Mouse (Mus musculus): ENCODE data around the gene Nsun2. TPM values are rescaled to one million over a fixed set of nuclear protein-coding genes. Genes with fewer than 3 reads are reported as not detected.

Gene Nsun2
- polyA plus RNA-seq, 1 experiment from 2014 or later: 278 TPM

DNA sequence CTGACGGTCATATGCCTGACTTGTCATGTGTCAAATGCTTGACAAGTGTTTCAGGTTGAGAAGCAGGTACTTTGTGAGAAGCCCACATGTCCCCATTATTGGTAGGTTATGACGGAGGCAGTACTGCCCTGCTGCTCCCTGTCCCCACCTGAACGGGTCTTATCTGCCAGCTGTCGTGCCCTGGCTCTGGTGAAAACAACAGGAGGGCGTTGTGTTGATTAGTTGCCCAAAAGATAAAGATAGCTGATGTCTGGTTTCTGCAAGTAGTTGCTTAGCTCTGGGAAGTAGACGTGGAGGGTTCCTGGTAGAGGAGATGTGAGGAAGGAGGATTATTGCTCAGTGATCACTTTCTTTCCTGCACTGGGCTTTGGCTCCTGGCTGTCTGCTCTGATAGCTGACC is 83.2 kb downstream of the Nsun2 start:
- WGBS: 74% methylated on average over 6 of the region's 6 CpGs

GRCm38 (mm10) chr13:69623843-69624242 is 90.3 kb downstream of the Nsun2 start:
- WGBS: 86% methylated on average over 5 of the region's 5 CpGs
- H3K36me3 ChIP-seq (ENCODE audit: control insufficient read depth, insufficient read depth, low read length): peaks cover 59% of the 10 kb centered on the region
- no peaks in the 10 kb centered on the region for H3K4me1 ChIP-seq (replicated peaks; ENCODE audit: control insufficient read depth, insufficient read depth, low read length)
- H3K27ac ChIP-seq (ENCODE audit: low read depth, low read length): no peak overlapping the region
- no peak overlapping the region for H3K4me3 ChIP-seq (ENCODE audit: low read depth, low read length)
- H3K9ac ChIP-seq (ENCODE audit: low read depth, low read length): no peak overlapping the region
- no peaks in the 10 kb centered on the region for H3K27me3 ChIP-seq (replicated peaks; ENCODE audit: control insufficient read depth, insufficient read depth, low read length)
- DNase-seq (ENCODE audit: low spot score) (no peak), ATAC-seq (replicated peaks; ENCODE audit: low FRiP score) (no peak)
- H3K9me3 ChIP-seq (ENCODE audit: control insufficient read depth, low read length): no peaks in the 10 kb centered on the region
- H3K4me2 ChIP-seq: no peak overlapping the region

More for the DNA sequence above, 83.2 kb downstream of the Nsun2 start:
- Histone ChIP-seq H3K27me3 (replicated peaks; ENCODE audit: control insufficient read depth, insufficient read depth, low read length) (no peaks in the 10 kb centered on the region), H3K9ac (ENCODE audit: low read depth, low read length) (no peak overlapping the region), H3K4me3 (ENCODE audit: low read depth, low read length) (no peak overlapping the region), H3K27ac (ENCODE audit: low read depth, low read length) (no peak overlapping the region), H3K36me3 (ENCODE audit: control insufficient read depth, insufficient read depth, low read length) (peaks cover 51% of the 10 kb centered on the region), H3K4me2 (no peak overlapping the region), H3K9me3 (ENCODE audit: control insufficient read depth, low read length) (no peaks in the 10 kb centered on the region), H3K4me1 (replicated peaks; ENCODE audit: control insufficient read depth, insufficient read depth, low read length) (peaks cover 3% of the 10 kb centered on the region)
- DNase-seq (ENCODE audit: low spot score) (no peak), ATAC-seq (replicated peaks; ENCODE audit: low FRiP score) (no peak)

- no peaks in the 10 kb centered on the region for H3K9me3 ChIP-seq (ENCODE audit: control insufficient read depth, low read length)
- WGBS: 84% methylated on average over 3 of the region's 3 CpGs
- no peaks in the 10 kb centered on the region for H3K4me1 ChIP-seq (replicated peaks; ENCODE audit: control insufficient read depth, insufficient read depth, low read length)
- ATAC-seq (replicated peaks; ENCODE audit: low FRiP score) (no peak), DNase-seq (ENCODE audit: low spot score) (no peak)
- no peak overlapping the region for H3K4me2 ChIP-seq
- H3K36me3 ChIP-seq (ENCODE audit: control insufficient read depth, insufficient read depth, low read length): peaks cover 60% of the 10 kb centered on the region
- H3K4me3 ChIP-seq (ENCODE audit: low read depth, low read length): no peak overlapping the region
- no peak overlapping the region for H3K27ac ChIP-seq (ENCODE audit: low read depth, low read length)
- no peak overlapping the region for H3K9ac ChIP-seq (ENCODE audit: low read depth, low read length)
- H3K27me3 ChIP-seq (replicated peaks; ENCODE audit: control insufficient read depth, insufficient read depth, low read length): no peaks in the 10 kb centered on the region
These were observed 91.0 kb downstream of the Nsun2 start for GRCm38 (mm10) chr13:69624510-69624909.

DNA sequence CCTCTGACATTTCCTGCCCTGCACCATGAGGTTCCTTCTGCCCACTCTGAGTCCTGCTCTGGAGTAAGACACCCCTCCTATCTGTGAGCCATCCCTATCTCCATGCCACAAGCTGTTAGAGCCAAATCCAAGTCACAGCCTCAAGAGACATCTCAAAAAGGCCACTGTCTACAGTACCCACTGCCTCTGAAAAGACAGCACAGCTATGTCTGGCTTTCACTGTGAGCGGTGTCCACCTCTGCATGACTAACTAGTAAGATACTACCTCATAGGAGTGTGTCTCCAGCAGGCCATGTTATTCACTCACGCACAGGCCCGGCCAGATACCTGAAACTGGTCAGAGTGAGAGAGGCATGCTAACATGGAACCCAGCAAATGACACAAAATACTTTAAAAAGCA is 94.4 kb downstream of the Nsun2 start:
- no peak overlapping the region for H3K9ac ChIP-seq (ENCODE audit: low read depth, low read length)
- no peaks in the 10 kb centered on the region for H3K4me1 ChIP-seq (replicated peaks; ENCODE audit: control insufficient read depth, insufficient read depth, low read length)
- H3K27me3 ChIP-seq (replicated peaks; ENCODE audit: control insufficient read depth, insufficient read depth, low read length): no peaks in the 10 kb centered on the region
- H3K9me3 ChIP-seq (ENCODE audit: control insufficient read depth, low read length): no peaks in the 10 kb centered on the region
- no peak overlapping the region for H3K4me2 ChIP-seq
- H3K4me3 ChIP-seq (ENCODE audit: low read depth, low read length): no peak overlapping the region
- H3K27ac ChIP-seq (ENCODE audit: low read depth, low read length): no peak overlapping the region
- ATAC-seq (replicated peaks; ENCODE audit: low FRiP score) (no peak), DNase-seq (ENCODE audit: low spot score) (no peak)
- WGBS: 98% methylated on average over 3 of the region's 3 CpGs
- H3K36me3 ChIP-seq (ENCODE audit: control insufficient read depth, insufficient read depth, low read length): peaks cover 74% of the 10 kb centered on the region

- no peak for DNase-seq (ENCODE audit: low spot score)
- Histone ChIP-seq H3K9me3 (ENCODE audit: control insufficient read depth, low read length) (no peaks in the 10 kb centered on the region), H3K4me1 (replicated peaks; ENCODE audit: control insufficient read depth, insufficient read depth, low read length) (no peaks in the 10 kb centered on the region), H3K4me3 (ENCODE audit: low read depth, low read length) (no peak overlapping the region), H3K27ac (ENCODE audit: low read depth, low read length) (no peak overlapping the region), H3K9ac (ENCODE audit: low read depth, low read length) (no peak overlapping the region), H3K27me3 (replicated peaks; ENCODE audit: control insufficient read depth, insufficient read depth, low read length) (no peaks in the 10 kb centered on the region), H3K36me3 (ENCODE audit: control insufficient read depth, insufficient read depth, low read length) (peaks cover 86% of the 10 kb centered on the region), H3K4me2 (no peak overlapping the region)
- no peak for ATAC-seq (replicated peaks; ENCODE audit: low FRiP score)
- WGBS: 84% methylated on average over 8 of the region's 8 CpGs
These were observed 97.0 kb downstream of the Nsun2 start for GRCm38 (mm10) chr13:69630576-69630975.

DNA sequence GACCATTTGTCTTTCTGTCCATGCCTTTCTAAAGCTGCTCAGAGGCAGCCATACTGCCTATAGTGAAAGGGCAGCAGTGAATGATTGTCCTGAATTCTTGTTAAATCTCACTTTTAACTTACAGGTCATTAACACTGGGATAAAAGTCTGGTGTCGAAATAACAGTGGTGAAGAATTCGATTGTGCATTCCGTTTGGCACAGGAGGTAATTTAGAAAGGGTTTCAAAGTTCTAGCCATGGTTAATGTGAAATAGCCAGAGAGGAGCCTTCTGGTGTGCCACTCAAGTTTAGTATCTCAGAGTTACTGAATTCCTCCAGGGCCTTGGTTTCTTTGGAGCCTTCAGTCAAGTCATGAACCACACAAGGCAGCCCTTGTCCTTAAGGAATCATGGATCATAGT is 97.6 kb downstream of the Nsun2 start:
- 88% methylated on average over 3 of the region's 3 CpGs for WGBS
- no peak overlapping the region for H3K27ac ChIP-seq (ENCODE audit: low read depth, low read length)
- ATAC-seq (replicated peaks; ENCODE audit: low FRiP score): no peak

GRCm38 (mm10) chr13:69631659-69632058 is 98.1 kb downstream of the Nsun2 start:
- Histone ChIP-seq H3K9ac (ENCODE audit: low read depth, low read length) (no peak overlapping the region), H3K4me3 (ENCODE audit: low read depth, low read length) (no peak overlapping the region), H3K27ac (ENCODE audit: low read depth, low read length) (no peak overlapping the region), H3K4me2 (no peak overlapping the region), H3K9me3 (ENCODE audit: control insufficient read depth, low read length) (no peaks in the 10 kb centered on the region), H3K36me3 (ENCODE audit: control insufficient read depth, insufficient read depth, low read length) (peaks cover 82% of the 10 kb centered on the region), H3K27me3 (replicated peaks; ENCODE audit: control insufficient read depth, insufficient read depth, low read length) (no peaks in the 10 kb centered on the region), H3K4me1 (replicated peaks; ENCODE audit: control insufficient read depth, insufficient read depth, low read length) (no peaks in the 10 kb centered on the region)
- WGBS: 92% methylated on average over 4 of the region's 4 CpGs
- DNase-seq (ENCODE audit: low spot score) (no peak), ATAC-seq (replicated peaks; ENCODE audit: low FRiP score) (no peak)

More for the DNA sequence above, 97.6 kb downstream of the Nsun2 start:
- Histone ChIP-seq H3K27me3 (replicated peaks; ENCODE audit: control insufficient read depth, insufficient read depth, low read length) (no peaks in the 10 kb centered on the region), H3K4me2 (no peak overlapping the region), H3K9ac (ENCODE audit: low read depth, low read length) (no peak overlapping the region), H3K9me3 (ENCODE audit: control insufficient read depth, low read length) (no peaks in the 10 kb centered on the region), H3K36me3 (ENCODE audit: control insufficient read depth, insufficient read depth, low read length) (peaks cover 85% of the 10 kb centered on the region), H3K4me1 (replicated peaks; ENCODE audit: control insufficient read depth, insufficient read depth, low read length) (no peaks in the 10 kb centered on the region), H3K4me3 (ENCODE audit: low read depth, low read length) (no peak overlapping the region)
- DNase-seq (ENCODE audit: low spot score): no peak

DNA sequence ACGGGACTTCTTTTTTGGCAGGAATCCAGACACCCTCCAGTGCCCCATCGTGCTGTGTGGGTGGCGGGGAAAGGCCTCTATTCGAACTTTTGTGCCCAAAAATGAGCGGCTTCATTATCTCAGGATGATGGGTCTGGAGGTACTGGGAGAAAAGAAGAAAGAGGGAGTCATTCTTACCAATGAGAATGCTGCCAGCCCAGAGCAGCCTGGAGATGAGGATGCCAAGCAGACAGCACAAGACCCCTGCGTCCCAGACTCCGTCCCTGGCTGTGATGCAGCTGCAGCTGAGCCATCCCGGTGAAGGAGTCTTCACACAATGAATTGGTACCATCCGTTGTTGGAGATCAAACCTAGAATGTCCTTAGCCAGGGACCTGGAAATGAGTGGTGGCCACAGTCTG is 100.0 kb downstream of the Nsun2 start:
- Histone ChIP-seq H3K9me3 (ENCODE audit: control insufficient read depth, low read length) (no peaks in the 10 kb centered on the region), H3K4me1 (replicated peaks; ENCODE audit: control insufficient read depth, insufficient read depth, low read length) (no peaks in the 10 kb centered on the region), H3K27me3 (replicated peaks; ENCODE audit: control insufficient read depth, insufficient read depth, low read length) (no peaks in the 10 kb centered on the region), H3K4me3 (ENCODE audit: low read depth, low read length) (no peak overlapping the region), H3K9ac (ENCODE audit: low read depth, low read length) (no peak overlapping the region), H3K27ac (ENCODE audit: low read depth, low read length) (no peak overlapping the region), H3K4me2 (no peak overlapping the region), H3K36me3 (ENCODE audit: control insufficient read depth, insufficient read depth, low read length) (peaks cover 67% of the 10 kb centered on the region)
- DNase-seq (ENCODE audit: low spot score): no peak
- WGBS: 94% methylated on average over 9 of the region's 9 CpGs
- ATAC-seq (replicated peaks; ENCODE audit: low FRiP score): no peak

DNA sequence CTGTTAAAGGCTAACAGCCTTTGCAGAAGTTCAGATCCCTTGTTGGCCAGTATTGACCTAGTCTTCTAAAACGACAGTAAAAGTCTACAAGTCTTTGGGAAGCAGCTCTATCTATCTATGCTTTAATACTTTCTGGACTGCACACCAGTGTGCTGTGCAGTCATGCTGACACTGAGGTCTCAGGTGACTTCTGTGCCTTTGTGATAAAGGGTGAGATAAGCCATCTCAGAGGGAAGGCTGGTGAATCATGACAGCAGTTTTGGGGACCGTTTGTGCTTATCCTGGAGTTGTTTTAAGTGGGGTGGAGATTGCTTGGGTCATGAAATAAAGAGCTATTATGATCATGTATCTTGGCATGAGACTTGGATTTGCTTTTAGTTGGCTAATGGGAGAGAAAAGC is 100.4 kb downstream of the Nsun2 start:
- H3K9ac ChIP-seq (ENCODE audit: low read depth, low read length): no peak overlapping the region
- no peak overlapping the region for H3K4me2 ChIP-seq
- H3K4me3 ChIP-seq (ENCODE audit: low read depth, low read length): no peak overlapping the region
- no peak overlapping the region for H3K27ac ChIP-seq (ENCODE audit: low read depth, low read length)
- WGBS: 66% methylated on average over 2 of the region's 2 CpGs
- DNase-seq (ENCODE audit: low spot score): no peak
- no peaks in the 10 kb centered on the region for H3K9me3 ChIP-seq (ENCODE audit: control insufficient read depth, low read length)
- no peak for ATAC-seq (replicated peaks; ENCODE audit: low FRiP score)
- H3K4me1 ChIP-seq (replicated peaks; ENCODE audit: control insufficient read depth, insufficient read depth, low read length): no peaks in the 10 kb centered on the region
- no peaks in the 10 kb centered on the region for H3K27me3 ChIP-seq (replicated peaks; ENCODE audit: control insufficient read depth, insufficient read depth, low read length)
- peaks cover 63% of the 10 kb centered on the region for H3K36me3 ChIP-seq (ENCODE audit: control insufficient read depth, insufficient read depth, low read length)

Data from liver, embryonic 11.5 days (tissue).